Mouse (Mus musculus): ENCODE measurements around the gene Fxr2. TPM values are rescaled to one million over a fixed set of nuclear protein-coding genes. Genes with fewer than 3 reads are reported as not detected.

The Fxr2 gene
- polyA plus RNA-seq, 1 experiment: 29.2 TPM

- 80% methylated on average over 7 of the region's 7 CpGs for WGBS
- Histone ChIP-seq H3K27ac (ENCODE audit: insufficient read depth, low read depth, low read length) (no peak overlapping the region), H3K27me3 (ENCODE audit: control insufficient read depth, insufficient read depth, low read length) (no peaks in the 10 kb centered on the region), H3K4me3 (ENCODE audit: low read depth, low read length) (no peak overlapping the region), H3K36me3 (ENCODE audit: control insufficient read depth, insufficient read depth, low read length) (peaks cover 43% of the 10 kb centered on the region), H3K4me1 (ENCODE audit: control insufficient read depth, insufficient read depth, insufficient read length, low read length) (no peaks in the 10 kb centered on the region)
- TF ChIP-seq CTCF (IDR thresholded peaks at IDR 0.05; ENCODE audit: extremely low read depth, insufficient read length, insufficient replicate concordance, low read depth, low read length) (no peak), POLR2A (IDR thresholded peaks at IDR 0.05; ENCODE audit: low read depth, low read length) (no peak)
Measured at GRCm38 (mm10) chr11:69591899-69592637, 40.7 kb upstream of the Fxr2 start.

GRCm38 (mm10) chr11:69592799-69593198 is 40.0 kb upstream of the Fxr2 start:
- no peak for TF ChIP-seq CTCF (IDR thresholded peaks at IDR 0.05; ENCODE audit: extremely low read depth, insufficient read length, insufficient replicate concordance, low read depth, low read length)
- no peak overlapping the region for H3K27ac ChIP-seq (ENCODE audit: insufficient read depth, low read depth, low read length)
- WGBS: 72% methylated on average over 4 of the region's 4 CpGs
- H3K4me1 ChIP-seq (ENCODE audit: control insufficient read depth, insufficient read depth, insufficient read length, low read length): no peaks in the 10 kb centered on the region
- peaks cover 36% of the 10 kb centered on the region for H3K36me3 ChIP-seq (ENCODE audit: control insufficient read depth, insufficient read depth, low read length)
- H3K27me3 ChIP-seq (ENCODE audit: control insufficient read depth, insufficient read depth, low read length): no peaks in the 10 kb centered on the region
- H3K4me3 ChIP-seq (ENCODE audit: low read depth, low read length): no peak overlapping the region

GRCm38 (mm10) chr11:69594853-69595252 is 37.9 kb upstream of the Fxr2 start:
- Histone ChIP-seq H3K27ac (ENCODE audit: insufficient read depth, low read depth, low read length) (no peak overlapping the region), H3K4me1 (ENCODE audit: control insufficient read depth, insufficient read depth, insufficient read length, low read length) (no peaks in the 10 kb centered on the region), H3K36me3 (ENCODE audit: control insufficient read depth, insufficient read depth, low read length) (peaks cover 16% of the 10 kb centered on the region), H3K27me3 (ENCODE audit: control insufficient read depth, insufficient read depth, low read length) (no peaks in the 10 kb centered on the region), H3K4me3 (ENCODE audit: low read depth, low read length) (no peak overlapping the region)
- TF ChIP-seq POLR2A (IDR thresholded peaks at IDR 0.05; ENCODE audit: low read depth, low read length) (no peak), CTCF (IDR thresholded peaks at IDR 0.05; ENCODE audit: extremely low read depth, insufficient read length, insufficient replicate concordance, low read depth, low read length) (no peak)
- WGBS: 96% methylated on average over 6 of the region's 6 CpGs

GRCm38 (mm10) chr11:69599436-69599835 is 33.4 kb upstream of the Fxr2 start:
- no peaks in the 10 kb centered on the region for H3K4me1 ChIP-seq (ENCODE audit: control insufficient read depth, insufficient read depth, insufficient read length, low read length)
- TF ChIP-seq POLR2A (IDR thresholded peaks at IDR 0.05; ENCODE audit: low read depth, low read length) (no peak), CTCF (IDR thresholded peaks at IDR 0.05; ENCODE audit: extremely low read depth, insufficient read length, insufficient replicate concordance, low read depth, low read length) (no peak)
- 14% methylated on average over 9 of the region's 9 CpGs for WGBS
- H3K4me3 ChIP-seq (ENCODE audit: low read depth, low read length): no peak overlapping the region
- H3K27ac ChIP-seq (ENCODE audit: insufficient read depth, low read depth, low read length): no peak overlapping the region
- H3K36me3 ChIP-seq (ENCODE audit: control insufficient read depth, insufficient read depth, low read length): no peaks in the 10 kb centered on the region
- H3K27me3 ChIP-seq (ENCODE audit: control insufficient read depth, insufficient read depth, low read length): peaks cover 1% of the 10 kb centered on the region; the same call in 1 of the 2 replicates

- Histone ChIP-seq H3K4me3 (ENCODE audit: low read depth, low read length) (no peak overlapping the region), H3K27ac (ENCODE audit: insufficient read depth, low read depth, low read length) (no peak overlapping the region), H3K27me3 (ENCODE audit: control insufficient read depth, insufficient read depth, low read length) (peaks cover 8% of the 10 kb centered on the region), H3K36me3 (ENCODE audit: control insufficient read depth, insufficient read depth, low read length) (no peaks in the 10 kb centered on the region), H3K4me1 (ENCODE audit: control insufficient read depth, insufficient read depth, insufficient read length, low read length) (peaks cover 2% of the 10 kb centered on the region; the same call in 1 of the 2 replicates)
- no peak for TF ChIP-seq CTCF (IDR thresholded peaks at IDR 0.05; ENCODE audit: extremely low read depth, insufficient read length, insufficient replicate concordance, low read depth, low read length)
- no peak for TF ChIP-seq POLR2A (IDR thresholded peaks at IDR 0.05; ENCODE audit: low read depth, low read length)
- 34% methylated on average over 6 of the region's 6 CpGs for WGBS
Measured at GRCm38 (mm10) chr11:69600098-69600497, 32.7 kb upstream of the Fxr2 start.

GRCm38 (mm10) chr11:69601768-69602167 is 31.0 kb upstream of the Fxr2 start:
- TF ChIP-seq CTCF (IDR thresholded peaks at IDR 0.05; ENCODE audit: extremely low read depth, insufficient read length, insufficient replicate concordance, low read depth, low read length): no peak
- TF ChIP-seq POLR2A (IDR thresholded peaks at IDR 0.05; ENCODE audit: low read depth, low read length): no peak
- WGBS: 42% methylated on average over 3 of the region's 3 CpGs
- Histone ChIP-seq H3K27ac (ENCODE audit: insufficient read depth, low read depth, low read length) (no peak overlapping the region), H3K4me3 (ENCODE audit: low read depth, low read length) (no peak overlapping the region), H3K27me3 (ENCODE audit: control insufficient read depth, insufficient read depth, low read length) (peaks cover 12% of the 10 kb centered on the region), H3K36me3 (ENCODE audit: control insufficient read depth, insufficient read depth, low read length) (no peaks in the 10 kb centered on the region), H3K4me1 (ENCODE audit: control insufficient read depth, insufficient read depth, insufficient read length, low read length) (peaks cover 11% of the 10 kb centered on the region)

- 85% methylated on average over 8 of the region's 8 CpGs for WGBS
- H3K4me1 ChIP-seq (ENCODE audit: control insufficient read depth, insufficient read depth, insufficient read length, low read length): peaks cover 11% of the 10 kb centered on the region
- peaks cover 12% of the 10 kb centered on the region for H3K27me3 ChIP-seq (ENCODE audit: control insufficient read depth, insufficient read depth, low read length)
- no peaks in the 10 kb centered on the region for H3K36me3 ChIP-seq (ENCODE audit: control insufficient read depth, insufficient read depth, low read length)
- TF ChIP-seq POLR2A (IDR thresholded peaks at IDR 0.05; ENCODE audit: low read depth, low read length): no peak
- TF ChIP-seq CTCF (IDR thresholded peaks at IDR 0.05; ENCODE audit: extremely low read depth, insufficient read length, insufficient replicate concordance, low read depth, low read length): no peak
- H3K4me3 ChIP-seq (ENCODE audit: low read depth, low read length): no peak overlapping the region
- no peak overlapping the region for H3K27ac ChIP-seq (ENCODE audit: insufficient read depth, low read depth, low read length)
Measured at GRCm38 (mm10) chr11:69603516-69603915, 29.3 kb upstream of the Fxr2 start.

Data from small intestine, adult 2 months (tissue).